Mouse (Mus musculus): ENCODE measurements around the gene Epha2.

Epha2 gene

DNA sequence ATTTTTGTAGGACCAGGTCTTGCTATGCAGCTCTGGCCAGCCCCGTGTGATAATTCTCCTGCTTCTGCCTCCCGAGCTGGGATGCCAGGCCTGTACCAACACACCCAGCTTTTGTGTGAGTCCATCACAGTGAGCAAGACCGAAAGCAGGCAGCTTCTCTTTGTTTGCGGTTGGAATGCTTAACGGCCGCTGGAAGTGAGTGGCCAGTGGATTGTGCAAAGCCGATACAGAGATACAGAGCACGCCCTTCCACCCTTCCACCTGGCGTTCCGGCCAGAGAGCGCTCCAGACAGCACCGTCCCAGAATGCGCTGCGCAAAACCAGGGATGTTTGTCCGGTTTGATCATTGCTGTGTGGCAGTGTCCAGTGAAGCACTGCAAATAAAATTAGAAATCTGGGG, 21.7 kb upstream of the Epha2 start:
- in situ Hi-C loops (cut with MboI) = loop anchor here (10.0 kb wide), 1 partner anchor 85 kb away; the partner anchor contains the start of gene Fam131c

DNA sequence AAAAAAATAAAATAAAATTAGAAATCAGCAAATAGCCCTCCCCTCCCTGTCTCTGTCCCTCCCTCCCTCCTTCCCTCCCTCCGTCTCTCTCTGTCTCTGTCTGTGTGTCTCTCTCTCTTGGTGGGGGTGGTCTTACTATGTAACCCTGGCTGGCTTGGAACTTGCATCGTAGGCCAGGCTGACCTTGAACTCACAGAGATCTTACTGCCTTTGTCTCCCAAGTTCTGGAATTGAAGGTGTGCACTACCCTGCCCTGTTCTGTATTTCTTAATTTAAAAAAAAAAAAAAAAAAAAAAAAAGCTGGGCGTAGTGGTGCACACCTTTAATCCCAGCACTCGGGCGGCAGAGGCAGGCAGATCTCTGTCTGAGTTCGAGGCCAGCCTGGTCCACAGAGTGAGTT, 21.3 kb upstream of the Epha2 start:
- in situ Hi-C loops (cut with MboI) = loop anchor here (10.0 kb wide), 1 partner anchor 85 kb away; the partner anchor contains the start of gene Fam131c

DNA sequence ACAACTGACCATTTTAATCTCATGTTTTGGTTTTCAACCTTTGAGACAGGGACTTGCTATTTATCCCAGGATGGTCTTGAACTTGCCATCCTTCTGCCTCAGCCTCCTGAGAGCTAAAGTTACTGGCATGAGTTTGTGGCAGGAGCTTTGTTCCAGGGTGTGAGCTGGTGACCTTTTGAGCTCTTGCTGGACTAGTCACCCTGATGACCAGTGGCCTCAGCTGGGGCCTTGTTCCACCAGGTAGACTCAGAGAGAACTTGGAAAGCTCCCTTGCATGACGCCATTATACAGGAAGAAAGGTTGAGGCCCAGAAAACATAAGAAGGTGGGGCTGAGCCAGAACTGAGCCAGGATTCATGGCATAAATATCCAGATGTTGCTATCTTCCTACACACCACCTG, 20.6 kb upstream of the Epha2 start:
- in situ Hi-C loops (cut with MboI) = no loop called here

DNA sequence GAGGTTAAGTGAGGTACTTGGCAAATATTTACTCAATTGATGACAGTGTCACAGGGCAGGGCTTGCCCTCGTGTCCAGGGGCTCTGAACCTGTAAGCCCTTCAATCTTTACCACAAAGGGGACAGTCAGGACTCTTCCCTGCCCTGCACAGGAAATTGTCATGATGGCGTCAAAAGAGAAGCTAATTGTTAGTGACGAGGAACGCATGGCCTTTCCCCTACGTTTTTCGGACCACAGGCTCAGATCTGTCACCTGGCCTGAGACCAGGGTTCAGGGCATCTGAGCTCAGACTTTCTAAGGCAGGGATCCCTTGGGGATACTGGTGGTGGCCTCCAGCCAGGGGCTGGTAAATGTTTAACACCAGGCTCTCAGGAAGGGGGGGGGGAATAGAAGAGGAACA, 19.9 kb upstream of the Epha2 start:
- in situ Hi-C loops (cut with MboI) = no loop called here

DNA sequence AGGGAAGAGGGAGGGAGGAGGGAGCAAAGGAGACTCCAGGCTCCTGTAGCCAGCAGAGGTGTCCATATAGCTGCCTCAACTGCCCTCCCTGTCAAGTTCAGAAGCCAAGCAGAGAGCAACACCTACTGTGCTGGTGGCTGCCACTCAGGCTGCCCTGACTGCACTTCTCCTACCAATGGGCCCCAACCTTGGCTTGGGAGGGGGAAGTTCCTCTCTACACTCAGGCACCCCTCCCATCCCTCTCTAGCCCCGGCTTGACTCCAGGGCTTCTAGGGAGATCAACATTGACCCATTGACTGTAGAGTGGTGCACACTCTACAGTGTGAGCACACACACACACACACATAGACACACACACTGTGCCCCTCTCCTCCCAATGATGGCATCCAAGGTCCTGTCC, 19.5 kb upstream of the Epha2 start:
- in situ Hi-C loops (cut with MboI) = no loop called here

DNA sequence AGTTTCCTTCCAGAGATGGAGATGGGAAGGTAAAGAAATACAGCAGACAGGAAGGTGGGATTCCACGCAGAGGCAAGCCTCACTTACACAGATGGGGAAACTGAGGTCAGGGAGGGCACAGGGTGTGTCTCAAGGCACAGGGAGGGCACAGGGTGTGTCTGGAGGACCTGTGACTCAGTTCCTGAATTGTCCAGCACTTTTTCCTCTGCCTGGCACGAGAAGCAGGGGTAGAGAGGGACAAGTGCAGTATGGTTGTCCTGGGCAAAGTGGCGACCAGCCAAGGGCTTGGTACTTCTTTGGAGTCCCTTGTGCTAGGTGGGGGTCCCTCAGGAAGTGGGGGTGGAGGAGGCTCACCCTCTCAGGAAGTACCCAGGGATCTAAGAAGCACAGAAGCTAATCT, 19.0 kb upstream of the Epha2 start:
- in situ Hi-C loops (cut with MboI) = no loop called here

DNA sequence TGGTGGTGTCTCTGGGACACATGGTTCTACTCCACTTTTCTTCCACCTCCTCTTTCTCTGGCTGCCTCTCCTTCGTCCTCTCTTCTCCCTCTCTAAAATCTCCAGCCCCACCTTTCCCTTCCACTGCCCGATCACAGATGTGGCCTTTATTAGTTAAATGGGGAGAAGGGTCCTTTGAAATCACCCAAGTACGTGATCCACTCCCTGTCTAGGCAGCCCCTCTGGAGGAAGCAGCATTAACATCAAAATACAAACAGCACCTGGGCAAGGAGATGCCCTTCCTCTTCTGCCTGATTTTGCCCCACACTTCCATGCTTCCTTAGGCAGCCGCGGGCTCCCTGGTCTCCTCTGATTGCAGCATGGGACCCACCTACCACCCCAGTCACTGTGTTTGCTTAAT, 18.4 kb upstream of the Epha2 start:
- in situ Hi-C loops (cut with MboI) = no loop called here

DNA sequence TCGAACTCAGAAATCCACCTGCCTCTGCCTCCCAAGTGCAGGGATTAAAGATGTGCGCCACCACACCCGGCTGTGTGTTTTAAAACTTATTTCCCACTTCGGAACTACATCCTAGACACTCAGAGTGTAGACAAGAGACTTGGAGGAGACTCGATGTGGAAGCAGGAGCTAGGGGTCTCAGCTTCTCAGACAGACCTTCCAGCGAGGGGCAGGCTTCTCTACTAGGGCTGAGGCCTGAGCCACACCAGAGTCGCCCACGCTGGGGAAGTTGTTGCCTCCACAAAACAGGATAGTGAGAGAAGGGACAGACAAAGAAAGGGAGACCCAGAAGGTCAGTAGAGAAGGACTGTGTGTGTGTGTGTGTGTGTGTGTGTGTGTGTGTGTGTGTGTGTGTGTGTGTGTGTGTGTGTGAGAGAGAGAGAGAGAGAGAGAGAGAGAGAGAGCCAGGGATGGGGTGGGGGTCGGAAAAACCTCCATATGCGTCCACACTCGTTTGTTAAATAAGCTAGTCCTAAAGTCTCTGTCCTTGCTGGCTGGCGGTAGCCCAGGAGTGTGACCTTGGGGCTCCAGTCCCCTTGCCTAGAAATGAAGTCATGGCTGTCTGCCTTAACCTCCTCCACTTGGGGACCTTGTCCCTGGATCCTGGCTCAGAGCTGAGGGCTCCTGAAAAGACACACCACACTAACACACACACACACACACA, 17.7 kb upstream of the Epha2 start:
- in situ Hi-C loops (cut with MboI) = no loop called here

DNA sequence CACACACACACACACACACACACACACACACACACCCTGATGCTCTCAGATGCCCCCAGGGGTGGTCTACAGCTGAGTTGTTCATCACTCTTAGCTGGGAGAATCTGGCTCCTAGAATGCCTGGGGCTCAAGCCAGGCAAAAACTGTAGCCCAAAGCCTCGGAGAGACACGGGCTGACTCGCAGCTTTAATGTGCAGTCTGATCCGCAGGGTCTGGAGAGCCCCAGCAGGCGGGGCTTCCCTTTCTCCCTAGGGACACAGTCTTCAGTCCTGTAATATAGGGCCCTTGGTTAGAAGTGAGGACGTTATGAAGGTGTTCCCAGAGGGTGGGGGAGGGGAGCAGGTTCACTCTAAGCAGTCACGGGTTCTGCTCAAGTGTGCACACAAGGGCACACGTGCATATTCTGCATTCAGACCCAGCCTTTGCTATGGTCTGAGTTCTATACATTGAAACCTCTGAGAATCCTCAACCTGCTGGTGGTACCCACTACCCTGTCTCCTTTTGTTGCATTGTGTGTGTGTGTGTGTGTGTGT, 17.1 kb upstream of the Epha2 start:
- in situ Hi-C loops (cut with MboI) = no loop called here

DNA sequence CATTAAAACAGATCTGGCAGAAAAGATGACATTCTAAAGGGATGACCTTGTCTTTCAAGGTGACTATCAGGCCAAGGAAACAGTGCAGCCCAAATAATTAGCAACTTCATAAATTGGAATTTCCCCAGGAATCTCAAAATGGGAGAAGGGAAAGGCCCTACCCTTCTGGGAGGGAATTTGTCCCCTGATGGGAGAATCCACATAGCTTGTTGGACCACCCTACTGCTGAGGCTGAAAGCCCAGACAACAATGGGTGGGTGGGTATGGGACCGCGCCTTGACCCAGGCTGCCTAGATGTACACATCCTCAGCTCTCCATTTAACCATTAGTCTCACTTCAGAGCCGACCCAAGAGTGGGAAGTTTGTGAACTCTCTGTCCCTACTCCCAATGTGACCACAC, 16.6 kb upstream of the Epha2 start:
- in situ Hi-C loops (cut with MboI) = no loop called here

DNA sequence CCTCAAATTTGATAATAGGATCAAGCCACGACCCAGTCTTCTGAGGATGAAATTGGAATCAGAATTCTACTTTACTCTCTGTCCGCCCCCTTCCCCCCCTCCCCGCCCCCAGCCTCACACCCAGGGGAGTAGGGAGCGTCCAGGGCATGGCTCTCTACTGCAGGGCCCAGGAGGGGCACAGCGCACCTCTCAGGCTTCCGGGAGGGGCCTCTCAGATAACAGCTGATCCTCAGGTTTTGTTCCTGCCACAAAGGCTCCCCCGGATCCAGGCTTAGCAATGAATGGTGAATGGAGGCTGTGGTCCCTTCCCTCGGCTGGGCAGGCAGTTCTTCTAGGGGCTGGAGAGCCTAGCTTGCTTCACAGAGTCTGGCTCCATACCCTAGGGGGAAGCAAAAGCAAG, 15.9 kb upstream of the Epha2 start:
- in situ Hi-C loops (cut with MboI) = no loop called here

DNA sequence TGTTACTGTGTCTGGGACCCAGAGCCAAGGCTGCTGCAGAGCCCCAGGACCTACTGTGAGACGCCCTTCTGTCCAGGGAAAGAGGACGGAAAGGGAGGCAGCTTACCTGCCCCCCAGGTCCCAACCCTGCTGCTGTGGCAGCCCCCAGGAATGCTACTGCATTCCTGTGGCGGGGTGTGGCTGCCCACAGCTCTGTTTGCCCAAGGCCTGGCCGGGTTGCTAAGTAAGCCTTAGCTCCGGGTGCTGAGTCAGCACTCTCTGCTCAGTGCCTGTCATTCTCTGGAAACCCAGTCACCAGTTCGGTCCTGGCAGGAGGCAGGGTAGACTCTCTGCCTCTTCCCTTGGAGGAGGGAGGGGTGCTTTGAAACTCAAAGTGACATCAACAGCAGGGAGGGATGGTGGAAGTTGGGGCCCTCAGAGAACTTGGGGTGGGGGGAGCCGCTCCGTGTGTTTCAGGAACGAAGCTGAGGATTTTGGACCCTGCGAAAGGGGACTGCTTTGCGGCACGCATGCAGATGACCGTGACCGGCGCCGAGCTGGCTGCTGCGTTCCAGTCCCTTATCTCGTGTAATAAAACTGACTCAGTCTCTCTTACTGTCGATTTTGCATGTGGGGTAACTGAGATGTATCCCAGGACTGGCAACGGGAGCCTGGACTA, 14.1 kb upstream of the Epha2 start:
- in situ Hi-C loops (cut with MboI) = no loop called here

DNA sequence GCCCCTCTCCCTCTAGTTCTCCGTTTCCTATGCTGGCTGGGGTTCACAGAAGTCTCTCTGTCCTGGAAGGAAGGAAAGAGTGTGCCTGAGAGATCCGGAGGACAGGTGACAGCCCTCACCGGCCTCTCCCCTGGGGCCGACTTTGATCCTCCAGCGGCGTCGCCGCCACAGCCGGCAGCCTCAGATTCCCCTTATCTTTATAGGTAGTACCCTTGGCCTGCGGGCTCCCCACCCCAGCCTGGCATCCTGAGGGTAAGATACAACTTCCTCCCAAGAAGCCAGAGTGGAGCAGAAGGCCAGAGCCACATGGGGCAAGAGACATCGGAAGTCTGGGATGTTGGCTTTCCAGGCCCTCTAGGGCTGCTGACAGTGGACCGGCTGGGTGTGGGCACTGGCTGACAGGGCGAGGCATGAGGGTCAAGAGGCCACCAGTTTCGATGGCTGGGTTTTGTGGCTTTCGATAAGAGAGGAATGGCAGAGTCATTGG, 13.5 kb upstream of the Epha2 start:
- in situ Hi-C loops (cut with MboI) = no loop called here

DNA sequence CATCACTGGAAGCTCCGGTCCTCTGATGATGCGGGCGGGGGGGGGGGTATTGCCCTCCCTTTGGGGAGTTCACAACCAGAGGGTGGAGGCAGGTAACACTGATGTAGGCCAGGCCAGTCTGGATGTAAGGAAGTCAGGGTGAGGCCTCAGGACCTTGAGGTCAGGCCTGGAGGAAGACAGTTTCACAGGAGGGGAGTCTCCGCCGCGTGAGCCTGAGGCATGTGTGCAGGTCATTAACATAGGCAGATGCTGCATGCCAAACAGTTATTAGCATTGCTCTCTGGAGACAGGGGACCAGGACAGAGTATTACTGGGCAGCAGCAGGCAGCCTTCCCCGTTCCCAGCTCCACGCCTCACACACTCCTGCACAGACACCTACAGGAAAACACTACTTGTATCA, 12.9 kb upstream of the Epha2 start:
- in situ Hi-C loops (cut with MboI) = no loop called here

DNA sequence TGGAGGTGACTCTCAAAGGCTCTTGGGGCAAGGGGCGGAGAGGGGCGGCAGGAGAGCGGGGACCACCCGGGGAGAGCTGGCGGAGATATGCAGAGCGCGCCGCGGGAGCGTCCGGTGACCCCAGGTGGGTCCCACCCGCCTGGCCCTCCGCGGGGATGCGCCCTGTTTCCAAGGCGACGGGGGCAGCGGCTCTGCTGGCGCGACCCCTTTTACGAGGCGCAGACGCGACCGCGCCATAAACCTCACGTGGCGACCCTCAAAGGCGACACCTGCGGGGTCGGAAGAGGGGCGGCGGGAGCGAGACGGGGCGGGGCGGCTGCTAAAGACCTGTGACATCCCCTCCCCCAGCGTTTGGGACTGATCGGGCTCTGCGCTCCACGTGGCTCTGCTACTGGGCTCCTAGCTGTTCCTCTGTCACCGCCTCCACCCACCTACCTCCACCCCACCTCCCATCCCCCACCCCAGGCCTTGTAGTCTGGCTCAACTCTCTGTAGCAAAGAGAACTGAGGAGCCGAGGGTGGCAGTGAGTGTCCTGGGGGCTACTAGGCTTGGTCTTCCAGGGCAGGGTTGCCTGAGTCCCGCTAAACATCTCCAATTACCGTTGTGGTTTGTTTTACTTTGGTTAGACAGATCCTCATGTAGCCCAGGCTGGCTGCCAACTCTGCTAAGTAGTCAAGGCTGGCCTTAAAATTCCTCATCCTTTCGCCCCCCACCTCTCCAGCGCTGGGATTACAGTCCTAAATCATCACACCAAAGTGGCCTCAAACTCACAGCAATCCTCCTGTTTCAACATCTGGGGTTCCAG, 9.3 kb upstream of the Epha2 start:
- in situ Hi-C loops (cut with MboI) = no loop called here

DNA sequence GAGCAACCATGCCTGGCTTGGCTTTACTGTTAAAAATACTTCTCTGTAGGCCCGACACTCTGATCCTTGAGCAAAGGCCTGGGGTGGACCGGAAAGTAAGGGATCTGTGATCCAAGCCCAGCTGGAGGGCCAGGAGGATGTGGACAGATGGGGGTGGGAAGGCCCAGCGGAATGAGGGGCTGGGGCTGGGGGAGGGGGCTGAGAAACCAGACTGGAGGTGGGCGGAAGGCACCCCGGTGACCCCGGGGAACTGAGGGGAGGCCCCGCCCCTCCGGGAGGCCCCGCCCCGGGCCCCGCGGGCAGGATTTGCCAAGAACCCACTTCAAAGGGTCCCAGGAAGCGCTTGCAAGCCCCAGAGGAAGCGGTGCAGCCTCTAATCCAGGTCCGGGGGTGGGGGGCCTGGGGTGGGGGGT, 5.3 kb upstream of the Epha2 start:
- in situ Hi-C loops (cut with MboI) = no loop called here

DNA sequence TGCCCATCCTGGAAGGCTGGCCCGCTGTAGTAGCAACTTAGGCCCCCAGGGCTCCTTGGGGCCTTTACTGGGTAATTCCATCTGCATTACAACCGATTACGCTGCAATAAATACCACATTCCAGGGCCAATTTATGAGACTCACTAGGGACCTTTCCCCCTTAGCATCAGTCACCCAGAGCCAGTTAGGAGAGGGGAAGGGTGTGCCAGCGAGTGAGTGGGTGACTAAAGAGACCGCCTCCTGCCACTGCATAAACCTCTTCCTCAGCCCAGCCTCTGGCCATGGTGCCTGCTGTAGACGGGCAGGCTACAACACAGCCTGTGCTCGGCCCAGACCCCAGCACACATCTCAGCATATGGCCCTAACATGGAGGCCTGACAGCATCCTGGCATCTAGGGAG, 3.1 kb upstream of the Epha2 start:
- in situ Hi-C loops (cut with MboI) = no loop called here

DNA sequence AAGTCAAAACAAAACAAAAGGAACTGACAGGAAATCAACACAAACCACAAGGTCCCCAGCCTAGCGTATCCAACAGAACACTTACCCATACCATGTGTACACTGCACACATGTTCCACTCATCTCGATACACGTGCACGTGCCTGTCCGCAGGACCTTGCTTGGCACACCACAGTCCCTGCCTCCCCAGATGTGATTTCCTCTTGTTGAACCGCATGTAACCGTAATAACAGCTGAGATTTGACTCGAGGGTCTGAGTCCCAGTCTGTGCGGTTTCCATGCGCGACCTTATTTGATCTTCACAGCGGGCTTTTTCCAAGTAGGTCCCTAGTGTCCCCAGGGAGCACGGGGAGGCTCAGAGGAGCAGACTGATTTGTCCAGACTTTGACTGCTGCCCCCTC, 1.7 kb upstream of the Epha2 start:
- in situ Hi-C loops (cut with MboI) = no loop called here

DNA sequence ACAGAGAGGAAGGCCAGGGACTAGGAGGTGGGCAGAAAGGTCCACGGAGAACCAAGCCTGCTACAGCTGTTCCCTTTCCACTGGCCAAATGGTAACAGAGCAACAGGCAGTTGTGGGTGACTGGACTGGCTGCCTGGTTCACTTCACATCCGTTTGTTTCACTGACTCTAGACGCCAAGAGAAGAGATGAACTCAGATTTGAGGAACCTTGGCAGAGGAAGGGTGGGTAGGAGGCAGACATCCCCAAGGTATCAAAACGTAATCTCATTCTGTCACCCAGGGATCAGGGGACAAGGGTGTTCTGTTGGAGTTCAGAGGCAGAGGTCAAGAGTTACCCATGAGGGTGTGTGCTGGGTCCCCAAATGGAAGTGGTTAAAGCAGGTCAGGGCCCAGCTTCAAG, 844 bp upstream of the Epha2 start:
- in situ Hi-C loops (cut with MboI) = no loop called here

DNA sequence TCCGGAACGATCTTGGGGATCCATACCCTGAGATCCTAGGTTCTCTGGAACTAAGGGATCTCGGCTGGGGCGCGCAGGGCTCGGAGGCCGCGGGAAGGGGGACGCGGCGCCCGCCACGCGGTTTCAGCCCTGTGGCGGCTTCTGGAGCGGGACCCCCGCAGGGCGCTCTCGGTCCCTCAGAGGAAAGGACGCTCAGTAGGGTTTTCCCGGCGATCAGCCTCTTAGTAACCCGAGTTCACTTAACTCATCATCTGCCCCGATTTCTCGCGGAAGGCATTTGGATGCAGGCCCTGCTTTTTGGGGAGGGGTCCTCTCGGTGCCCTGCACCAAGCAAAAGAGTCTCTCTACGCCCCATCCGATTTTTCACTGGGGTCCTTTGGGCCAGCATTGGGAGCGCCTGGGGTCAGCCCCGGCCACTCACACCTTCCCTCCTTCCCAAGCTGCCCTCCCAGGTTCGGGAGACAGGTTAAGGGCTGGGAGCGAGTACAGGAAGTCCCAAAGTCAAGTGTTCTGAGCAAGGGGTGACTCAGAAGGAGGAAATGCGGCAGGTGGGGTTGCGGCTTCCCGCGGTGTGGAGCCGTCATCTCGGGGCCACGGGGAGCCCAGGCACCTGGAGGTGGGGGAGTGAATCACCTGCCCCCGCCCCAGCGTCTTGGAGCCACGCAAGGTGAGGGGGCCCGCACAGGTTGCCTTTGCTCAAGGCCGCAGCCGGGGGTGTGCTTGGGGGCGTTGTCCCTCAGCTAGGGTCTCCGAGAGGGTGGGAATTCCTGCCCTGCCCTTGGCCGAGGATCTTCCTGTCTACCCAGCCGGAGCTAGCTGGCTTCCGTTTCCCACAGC, 769 bp downstream of the Epha2 start:
- in situ Hi-C loops (cut with MboI) = no loop called here
